Mouse (Mus musculus) adrenal gland, postnatal 4 days (tissue): ENCODE measurements at regions not wholly inside any gene's neighbourhood (a gene's known extent, or its start where the extent isn't known, plus 50 kb on each side); places are given as distances from the start of the nearest gene placed in this dataset.
A peak's percentile ranks its signal among the peaks of the same experiment; 100 is the strongest.

Experiments used
- DNase-seq, 2 experiments: peaks; one replicate each; pipeline ENCODE4 v3.0.0; 2021 to 2022; ENCODE audit warnings: low spot score in 2 of 2, mixed read lengths in 2 of 2

GRCm38 (mm10) chr4:140463296-140463695, 202.5 kb downstream of the Arhgef10l start:
- DNase-seq: no peak

- no peak for DNase-seq
Measured at GRCm38 (mm10) chr4:140461317-140461716, 204.5 kb downstream of the Arhgef10l start.

DNA sequence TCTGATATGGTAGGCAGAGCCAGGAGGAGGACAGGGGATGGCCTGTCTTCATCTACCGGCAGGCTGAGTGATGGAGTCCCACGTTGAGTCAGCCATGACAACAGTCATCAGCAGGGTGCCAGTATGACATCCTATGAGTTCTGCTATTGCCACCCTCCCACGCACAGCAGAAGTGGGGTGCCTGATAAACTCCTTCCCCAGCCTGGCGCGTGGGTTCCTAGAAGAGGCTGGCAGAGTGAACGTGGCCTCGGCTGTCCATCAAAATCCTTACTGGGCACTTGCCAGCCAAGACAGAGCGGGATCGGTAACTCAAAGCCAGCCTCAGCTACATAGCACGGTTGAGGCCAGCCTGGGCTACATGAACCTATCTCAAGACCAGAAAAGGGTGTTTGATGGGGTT, 202.5 kb upstream of the Igsf21 start:
- no peak for DNase-seq

DNA sequence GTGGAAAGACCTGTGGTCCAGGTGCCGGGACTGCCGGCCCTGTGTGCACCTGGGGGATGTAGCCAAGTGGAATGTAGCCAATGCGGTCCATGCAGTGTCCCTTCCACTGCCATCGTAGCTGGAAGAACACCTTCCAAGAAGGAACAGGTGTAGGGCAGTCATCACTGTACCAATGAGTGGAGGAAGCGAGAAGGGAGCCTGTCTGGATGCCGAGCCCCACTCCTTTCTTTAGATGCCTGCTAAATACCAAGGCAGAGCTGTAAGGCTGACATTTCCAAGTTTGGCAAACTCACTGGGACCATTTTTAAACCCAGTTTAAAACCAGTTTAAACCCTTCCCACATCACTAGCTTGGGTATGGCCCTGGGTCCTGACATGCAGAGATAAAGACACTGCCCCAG, 199.9 kb upstream of the Igsf21 start:
- no peak for DNase-seq

- DNase-seq: no peak
Measured at GRCm38 (mm10) chr4:140445931-140446330, 199.3 kb upstream of the Igsf21 start.

GRCm38 (mm10) chr4:140443221-140443620, 196.6 kb upstream of the Igsf21 start:
- no peak for DNase-seq

GRCm38 (mm10) chr4:140441805-140442204, 195.2 kb upstream of the Igsf21 start:
- DNase-seq: no peak

- DNase-seq: peak; percentile 21 to 22
Measured at GRCm38 (mm10) chr4:140439856-140440255, 193.3 kb upstream of the Igsf21 start.

GRCm38 (mm10) chr4:140436030-140436429, 189.4 kb upstream of the Igsf21 start:
- no peak for DNase-seq

DNA sequence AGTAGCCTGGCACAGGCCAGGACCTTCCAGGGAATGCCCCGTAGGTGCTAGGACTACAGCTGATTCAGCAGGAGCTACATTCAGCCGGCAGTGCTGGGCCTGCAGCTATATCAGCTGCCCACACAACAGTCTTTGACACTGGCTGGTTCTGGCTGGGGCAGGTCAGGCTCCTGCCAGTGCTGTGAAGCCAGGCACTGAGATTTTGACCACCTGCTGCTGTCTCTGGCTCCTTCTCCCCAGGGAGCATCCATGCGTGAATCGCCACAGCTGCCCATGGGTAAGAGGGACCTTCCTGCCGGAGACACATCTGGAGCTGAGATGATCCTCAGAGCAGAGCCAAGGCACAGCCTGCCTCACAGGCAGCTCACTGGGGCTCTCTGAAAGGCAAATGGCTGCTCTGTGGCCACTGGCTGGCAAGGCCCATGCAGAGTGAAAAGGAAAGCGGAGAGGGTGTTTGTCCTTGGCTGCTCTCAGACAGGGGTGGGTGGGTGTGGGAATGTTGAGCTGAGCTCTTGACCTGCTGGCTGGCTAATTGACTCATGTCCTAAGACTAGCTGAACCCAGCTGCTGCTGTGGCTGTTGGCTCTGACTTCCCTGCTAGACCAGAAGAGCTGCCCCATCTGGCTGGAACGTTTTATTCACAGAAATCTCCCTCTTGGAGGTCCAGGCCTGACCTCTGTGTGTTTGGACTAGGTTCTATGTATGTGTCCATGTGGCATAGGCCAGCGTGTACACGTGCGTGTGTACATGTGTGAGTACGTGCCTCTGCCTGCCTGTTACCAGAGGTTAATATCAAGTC, 187.4 kb upstream of the Igsf21 start:
- no peak for DNase-seq

GRCm38 (mm10) chr4:140432101-140432500, 185.5 kb upstream of the Igsf21 start:
- no peak for DNase-seq

- no peak for DNase-seq
Measured at GRCm38 (mm10) chr4:140427039-140427438, 180.5 kb upstream of the Igsf21 start.

DNA sequence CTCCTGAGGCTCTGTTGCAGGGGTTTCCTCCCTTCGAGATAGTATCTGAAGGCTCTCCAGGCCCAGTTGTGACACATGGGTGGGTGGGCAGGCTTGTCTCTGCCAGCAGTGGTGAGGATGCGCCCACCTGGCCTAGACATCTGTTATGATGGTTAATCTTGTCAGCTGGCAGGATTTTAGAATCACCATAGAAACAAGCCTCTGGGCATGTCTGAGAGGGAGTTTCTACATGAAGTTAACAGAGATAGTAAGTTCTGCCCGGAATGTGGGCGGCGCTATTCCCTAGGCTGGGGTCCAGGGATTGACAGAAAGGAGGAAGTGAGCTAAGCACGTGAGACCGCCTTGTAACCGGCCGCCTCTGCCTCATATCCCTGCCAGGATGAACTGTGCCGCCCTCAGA, 177.2 kb upstream of the Igsf21 start:
- DNase-seq: no peak

DNA sequence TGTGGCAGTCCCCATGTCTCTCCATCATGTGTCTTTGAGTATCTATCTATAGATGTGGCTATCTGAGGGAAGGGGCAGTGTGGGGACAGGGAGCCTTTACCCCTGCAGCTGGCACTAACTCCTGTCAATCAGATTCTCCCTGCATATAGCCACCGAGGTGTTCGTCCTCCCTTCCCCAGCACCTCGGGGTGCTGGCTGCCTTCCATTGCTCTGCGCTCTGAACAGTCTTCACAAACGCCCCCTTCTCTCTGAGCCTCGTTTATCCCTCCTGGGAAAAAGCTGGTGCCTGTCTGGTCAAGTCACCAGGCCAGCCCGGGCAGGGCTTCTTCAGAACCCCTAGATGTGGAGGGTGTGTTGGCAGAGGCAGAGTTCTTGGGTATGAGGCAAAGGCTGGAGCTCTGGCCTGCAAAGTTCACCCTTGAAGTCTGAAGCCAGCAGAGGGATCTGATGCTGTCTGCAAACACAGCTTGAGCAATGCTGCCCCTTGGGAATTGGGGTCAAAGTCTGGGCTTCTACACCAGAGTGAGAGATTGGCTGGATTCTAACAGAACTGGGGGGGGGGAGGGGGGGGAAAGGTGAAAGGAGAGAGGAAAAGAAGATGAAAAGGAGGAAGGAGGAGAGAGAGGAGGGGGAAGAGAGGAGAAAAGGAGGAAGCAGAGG, 175.5 kb upstream of the Igsf21 start:
- no peak for DNase-seq

DNA sequence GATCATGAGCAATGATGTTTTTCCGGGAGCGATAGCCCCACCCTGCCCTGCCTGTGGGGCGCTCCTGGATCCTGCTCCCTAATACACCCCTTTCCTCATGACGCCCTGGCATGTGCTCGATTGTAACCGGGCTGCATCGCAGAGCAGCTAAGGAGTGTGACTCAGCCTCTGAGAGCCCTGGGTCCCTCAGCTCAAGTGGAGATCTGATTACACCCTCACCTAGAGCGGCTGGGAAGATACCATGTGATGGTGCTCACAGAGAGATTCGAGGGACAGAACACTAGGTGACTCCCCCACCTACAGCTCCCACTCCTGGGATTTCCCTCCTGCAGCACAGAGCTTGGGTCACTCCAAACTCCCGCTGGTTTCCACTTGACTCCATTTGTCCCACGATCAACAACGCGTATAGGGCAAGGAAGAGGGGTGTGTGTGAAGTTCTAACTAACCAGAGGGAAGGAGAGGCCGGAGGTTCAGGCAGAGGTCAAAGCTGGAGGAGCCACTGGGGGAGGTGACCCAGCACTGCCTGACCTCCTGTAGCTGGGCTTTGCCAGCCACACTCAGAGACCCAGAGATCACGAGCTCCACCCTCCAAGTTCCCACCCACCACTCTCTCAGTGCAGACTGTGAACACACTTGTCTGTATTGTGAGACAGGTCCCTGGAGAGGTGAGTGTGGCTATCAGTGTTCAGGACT, 173.3 kb upstream of the Igsf21 start:
- DNase-seq: no peak

DNA sequence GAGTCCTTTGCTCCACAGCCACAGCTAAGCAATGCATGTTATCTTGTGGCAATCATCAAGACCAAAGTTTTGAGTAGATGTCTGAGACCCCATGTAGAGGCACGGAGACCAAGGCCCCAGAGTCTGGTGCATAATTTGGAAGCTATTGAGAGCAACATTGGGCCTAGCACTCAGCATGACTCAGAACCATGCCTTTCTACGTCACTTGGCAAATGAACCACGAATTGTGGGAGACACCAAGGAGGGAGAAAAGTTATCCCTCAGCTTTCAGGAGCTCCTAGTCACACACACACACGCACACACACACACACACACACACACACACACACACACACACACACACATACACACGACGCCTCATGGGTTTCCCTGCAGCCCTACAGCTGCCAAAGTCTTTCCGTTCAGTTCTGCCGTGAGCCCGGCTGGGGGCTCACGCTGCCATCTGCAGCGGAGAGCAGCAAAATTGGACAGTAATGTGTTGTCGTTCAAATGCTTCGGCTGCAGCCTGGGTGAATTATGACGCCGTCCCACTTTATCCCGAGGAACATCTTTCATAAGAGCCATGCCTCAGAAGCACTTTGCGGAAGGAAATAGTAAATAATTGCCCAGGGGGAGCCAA, 165.8 kb upstream of the Igsf21 start:
- no peak for DNase-seq

GRCm38 (mm10) chr4:140408446-140408845, 161.9 kb upstream of the Igsf21 start:
- no peak for DNase-seq

DNA sequence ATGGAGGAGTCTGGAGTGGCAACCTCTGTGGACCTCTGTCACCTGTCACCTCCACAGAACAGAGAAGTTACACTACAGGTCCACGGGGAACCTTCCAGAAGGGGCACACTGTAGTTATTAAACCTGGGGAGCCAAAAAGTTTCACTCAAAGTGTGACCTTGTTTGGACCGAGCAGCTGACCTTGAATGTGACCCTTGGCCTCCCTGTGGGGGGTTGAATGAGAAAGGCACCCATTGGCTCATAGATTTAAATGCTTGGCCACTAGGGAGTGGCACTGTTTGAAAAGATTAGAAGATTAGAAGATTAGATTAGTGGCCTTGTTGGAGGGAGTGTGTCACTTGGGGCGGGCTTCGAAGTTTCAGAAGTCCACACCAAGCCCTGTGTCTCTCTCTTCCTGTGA, 160.3 kb upstream of the Igsf21 start:
- no peak for DNase-seq

GRCm38 (mm10) chr4:140405993-140406881, 159.7 kb upstream of the Igsf21 start:
- no peak for DNase-seq

- no peak for DNase-seq
Measured at GRCm38 (mm10) chr4:140405427-140405826, 158.8 kb upstream of the Igsf21 start.

- no peak for DNase-seq
Measured at GRCm38 (mm10) chr4:140403128-140403527, 156.5 kb upstream of the Igsf21 start.
